Mouse (Mus musculus) embryonic fibroblast, embryonic 13.5 days (primary cell): Measurements from ENCODE around the gene Samd4b. TPM values are rescaled to one million over a fixed set of nuclear protein-coding genes. Genes with fewer than 3 reads are reported as not detected.

Experiments
- H3K27ac ChIP-seq: 2 replicates; pipeline ENCODE4 v1.5.1; 2012; ENCODE audit warnings: low read length, control low read depth, inconsistent platforms; ENCODE audit not compliant: insufficient read depth
- H3K4me1 ChIP-seq: 2 replicates; pipeline ENCODE4 v1.6.1; 2011; ENCODE audit warnings: low read length; ENCODE audit not compliant: control insufficient read depth, insufficient read depth
- H3K4me3 ChIP-seq: 2 replicates; pipeline ENCODE4 v1.5.1; 2011; ENCODE audit warnings: mild to moderate bottlenecking, control low read depth, low read length; ENCODE audit not compliant: insufficient read depth
- CTCF ChIP-seq: IDR thresholded peaks from 2 replicates; pipeline ENCODE4 v1.5.1; 2011; ENCODE audit warnings: mild to moderate bottlenecking, control low read depth, low read length, moderate library complexity, borderline replicate concordance; ENCODE audit not compliant: insufficient read depth
- POLR2A ChIP-seq: IDR thresholded peaks from 2 replicates; pipeline ENCODE4 v1.6.1; 2011; ENCODE audit warnings: low read depth, mild to moderate bottlenecking, control low read depth, low read length, moderate library complexity
- polyA plus RNA-seq: library from polyadenylated mRNA; stranded (reverse); fragments of >200 nt; gene quantifications from 2 replicates; pipeline ENCODE4 v1.2.4, GENCODE M21; 2011; ENCODE audit warnings: low read depth; ENCODE audit not compliant: missing spikeins, insufficient read length

The Samd4b gene
- polyA plus RNA-seq, 1 experiment: 69.3 TPM

GRCm38 (mm10) chr7:28579826-28580225, 18.1 kb downstream of the Samd4b start:
- TF ChIP-seq CTCF: no peak
- TF ChIP-seq POLR2A: no peak
- H3K27ac ChIP-seq: no peak overlapping the region
- peaks cover 13% of the 10 kb centered on the region; the same call in 1 of the 2 replicates for H3K4me1 ChIP-seq

GRCm38 (mm10) chr7:28578543-28579053, 19.3 kb downstream of the Samd4b start:
- no peak overlapping the region for H3K27ac ChIP-seq
- TF ChIP-seq CTCF: no peak
- TF ChIP-seq POLR2A: no peak
- H3K4me3 ChIP-seq: no peak overlapping the region
- peaks cover 13% of the 10 kb centered on the region; the same call in 1 of the 2 replicates for H3K4me1 ChIP-seq

More at GRCm38 (mm10) chr7:28579826-28580225, 18.1 kb downstream of the Samd4b start:
- no peak overlapping the region for H3K4me3 ChIP-seq

- H3K4me1 ChIP-seq: peaks cover 13% of the 10 kb centered on the region; the same call in 1 of the 2 replicates
- TF ChIP-seq POLR2A (no peak), CTCF (no peak)
- no peak overlapping the region for H3K4me3 ChIP-seq
- H3K27ac ChIP-seq: no peak overlapping the region
Measured at GRCm38 (mm10) chr7:28577826-28578542, 20.0 kb downstream of the Samd4b start.

GRCm38 (mm10) chr7:28576271-28576914, 21.6 kb downstream of the Samd4b start:
- H3K4me1 ChIP-seq: peaks cover 13% of the 10 kb centered on the region; the same call in 1 of the 2 replicates
- TF ChIP-seq POLR2A (no peak), CTCF (no peak)
- H3K4me3 ChIP-seq: no peak overlapping the region
- H3K27ac ChIP-seq: no peak overlapping the region

GRCm38 (mm10) chr7:28575597-28575996, 22.3 kb downstream of the Samd4b start:
- Histone ChIP-seq H3K4me1 (peaks cover 13% of the 10 kb centered on the region; the same call in 1 of the 2 replicates), H3K27ac (no peak overlapping the region)

GRCm38 (mm10) chr7:28573236-28573635, 24.7 kb downstream of the Samd4b start:
- Histone ChIP-seq H3K27ac (no peak overlapping the region), H3K4me1 (peaks cover 12% of the 10 kb centered on the region; the same call in 1 of the 2 replicates), H3K4me3 (no peak overlapping the region)
- TF ChIP-seq POLR2A (no peak), CTCF (no peak)

More at GRCm38 (mm10) chr7:28575597-28575996, 22.3 kb downstream of the Samd4b start:
- TF ChIP-seq POLR2A: no peak
- no peak for TF ChIP-seq CTCF
- H3K4me3 ChIP-seq: no peak overlapping the region

GRCm38 (mm10) chr7:28572689-28573088, 25.3 kb downstream of the Samd4b start:
- Histone ChIP-seq H3K4me1 (peaks cover 7% of the 10 kb centered on the region; the same call in 1 of the 2 replicates), H3K4me3 (no peak overlapping the region), H3K27ac (no peak overlapping the region)
- TF ChIP-seq CTCF: no peak
- TF ChIP-seq POLR2A: no peak

- TF ChIP-seq CTCF: no peak
- no peak for TF ChIP-seq POLR2A
- Histone ChIP-seq H3K27ac (no peak overlapping the region), H3K4me1 (no peaks in the 10 kb centered on the region), H3K4me3 (no peak overlapping the region)
Measured at GRCm38 (mm10) chr7:28570982-28571682, 26.8 kb downstream of the Samd4b start.

- Histone ChIP-seq H3K4me3 (no peak overlapping the region), H3K27ac (no peak overlapping the region), H3K4me1 (no peaks in the 10 kb centered on the region)
- no peak for TF ChIP-seq POLR2A
Measured at GRCm38 (mm10) chr7:28570291-28570981, 27.5 kb downstream of the Samd4b start.
